Mouse (Mus musculus): ENCODE measurements around the gene Car7. TPM values are rescaled to one million over a fixed set of nuclear protein-coding genes. Genes with fewer than 3 reads are reported as not detected.

The Car7 gene
- total and polyA plus RNA-seq, 3 experiments: 2.4 to 2.9 TPM; not detected in 1

DNA sequence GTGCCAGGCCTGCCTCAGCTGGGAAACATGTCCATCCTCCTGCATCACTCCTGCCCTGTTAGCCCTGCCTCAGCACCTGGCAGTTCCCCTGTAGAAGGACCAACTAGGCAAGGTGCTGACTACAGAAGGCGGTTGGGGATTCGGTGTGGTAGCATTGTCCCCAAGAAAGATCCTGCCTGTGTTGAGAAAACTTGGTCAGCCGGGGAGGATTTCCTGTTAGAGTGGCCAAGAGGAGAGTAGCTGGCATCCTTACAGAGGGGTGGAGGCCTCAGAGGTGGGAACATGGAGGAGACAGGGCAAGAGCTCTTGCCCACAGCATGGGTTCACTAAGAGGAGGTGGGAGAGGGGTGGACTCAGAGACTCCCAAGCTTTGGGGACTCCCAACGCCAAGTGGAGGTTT is 20.7 kb downstream of the Car7 start:
- Histone ChIP-seq H3K4me1 (ENCODE audit: control insufficient read depth in 1 of 2, insufficient read depth in 2 of 2, low read length in 2 of 2) (no peaks in the 10 kb centered on the region), H3K27ac (ENCODE audit: control insufficient read depth, low read depth, low read length) (no peak overlapping the region), H3K4me3 (ENCODE audit: control insufficient read depth in 1 of 2, insufficient read depth in 1 of 2, low read depth in 2 of 2, low read length in 2 of 2) (no peak overlapping the region), H3K9me3 (replicated peaks; ENCODE audit: insufficient read depth, low read length) (no peaks in the 10 kb centered on the region), H3K27me3 (ENCODE audit: control insufficient read depth in 1 of 2, insufficient read depth in 2 of 2, low read length in 2 of 2) (no peaks in the 10 kb centered on the region; a peak in 3 of 4 replicates), H3K9ac (ENCODE audit: control insufficient read depth, low read depth, low read length, poor library complexity, severe bottlenecking) (no peak overlapping the region), H3K36me3 (ENCODE audit: control insufficient read depth in 1 of 2, insufficient read depth in 2 of 2, low read length in 2 of 2) (no peaks in the 10 kb centered on the region), H3K79me2 (ENCODE audit: control insufficient read depth, insufficient read depth, low read length, poor library complexity) (no peaks in the 10 kb centered on the region)
- no peak for TF ChIP-seq GATA1 (IDR thresholded peaks at IDR 0.05; ENCODE audit: low read depth, low read length)
- TF ChIP-seq ZMIZ1 (IDR thresholded peaks at IDR 0.05; ENCODE audit: low read depth, low read length): no peak
- no peak for TF ChIP-seq EP300 (IDR thresholded peaks at IDR 0.05; ENCODE audit: low read depth in 1 of 2, low read length in 2 of 2)
- no peak for DNase-seq (ENCODE audit: low read depth, low spot score)

DNA sequence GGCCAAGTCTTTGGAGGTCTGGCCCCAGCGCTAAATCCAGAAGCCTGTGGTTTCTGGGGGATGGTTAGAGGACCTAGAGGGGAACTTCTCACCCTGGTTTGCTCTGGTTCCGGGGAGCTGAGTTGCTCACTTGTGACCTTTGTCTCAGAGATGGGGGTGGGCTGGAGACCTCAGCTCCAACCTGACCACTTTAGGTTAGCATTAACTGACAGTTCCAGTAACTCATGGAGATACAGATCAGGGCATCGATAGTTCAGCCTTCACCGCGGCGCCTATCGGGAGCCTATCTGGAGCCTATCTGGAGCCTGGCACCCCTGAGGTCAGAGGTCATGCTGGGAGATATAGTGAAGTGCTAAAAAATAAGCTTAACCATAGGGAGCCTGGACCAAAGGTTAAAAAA is 22.7 kb downstream of the Car7 start:
- no peaks in the 10 kb centered on the region for H3K4me1 ChIP-seq (ENCODE audit: control insufficient read depth in 1 of 2, insufficient read depth in 2 of 2, low read length in 2 of 2)
- H3K9ac ChIP-seq (ENCODE audit: control insufficient read depth, low read depth, low read length, poor library complexity, severe bottlenecking): no peak overlapping the region
- H3K4me3 ChIP-seq (ENCODE audit: control insufficient read depth in 1 of 2, insufficient read depth in 1 of 2, low read depth in 2 of 2, low read length in 2 of 2): no peak overlapping the region
- no peaks in the 10 kb centered on the region; a peak in 3 of 4 replicates for H3K27me3 ChIP-seq (ENCODE audit: control insufficient read depth in 1 of 2, insufficient read depth in 2 of 2, low read length in 2 of 2)
- no peaks in the 10 kb centered on the region for H3K36me3 ChIP-seq (ENCODE audit: control insufficient read depth in 1 of 2, insufficient read depth in 2 of 2, low read length in 2 of 2)
- TF ChIP-seq ZKSCAN1 (IDR thresholded peaks at IDR 0.05; ENCODE audit: low read depth, low read length): no peak
- TF ChIP-seq ZNF384 (IDR thresholded peaks at IDR 0.05; ENCODE audit: low read depth, low read length): 0 out of 2 replicates have a peak, but pooled peaks have one; percentile 3
- no peak overlapping the region for H3K27ac ChIP-seq (ENCODE audit: control insufficient read depth, low read depth, low read length)
- H3K79me2 ChIP-seq (ENCODE audit: control insufficient read depth, insufficient read depth, low read length, poor library complexity): no peaks in the 10 kb centered on the region
- H3K9me3 ChIP-seq (replicated peaks; ENCODE audit: insufficient read depth, low read length): no peaks in the 10 kb centered on the region
- no peak for DNase-seq (ENCODE audit: low read depth, low spot score)

DNA sequence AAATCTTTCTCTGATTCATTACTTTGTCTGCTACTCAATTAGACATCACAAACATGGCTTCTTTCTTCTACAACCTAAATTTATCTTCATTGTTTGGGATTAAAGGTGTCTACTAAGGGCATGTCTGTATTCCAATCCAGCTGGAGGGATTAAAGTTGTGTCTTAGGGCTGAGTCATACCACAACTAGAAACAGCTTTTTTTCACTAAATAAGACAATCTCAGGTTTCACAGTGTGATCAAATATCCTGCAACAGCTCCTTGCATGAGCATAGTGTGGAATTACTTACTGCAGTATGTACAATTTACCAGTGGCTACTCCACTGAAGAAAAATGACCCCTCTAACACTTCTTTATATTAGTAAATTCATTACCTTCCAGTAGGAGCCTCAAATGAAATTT is 26.2 kb downstream of the Car7 start:
- no peak for TF ChIP-seq MYB (IDR thresholded peaks at IDR 0.05; ENCODE audit: low read depth, low read length)
- TF ChIP-seq MEF2A (IDR thresholded peaks at IDR 0.05; ENCODE audit: extremely low read depth, insufficient replicate concordance, low read depth, low read length, poor library complexity, severe bottlenecking): no peak
- no peak for TF ChIP-seq USF1 (IDR thresholded peaks at IDR 0.05; ENCODE audit: low read depth, low read length)
- no peak for TF ChIP-seq GATA1 (IDR thresholded peaks at IDR 0.05; ENCODE audit: low read depth, low read length)
- no peak for TF ChIP-seq POLR2AphosphoS5 (IDR thresholded peaks at IDR 0.05; ENCODE audit: borderline replicate concordance, low read depth, low read length)
- no peak for TF ChIP-seq SIN3A (IDR thresholded peaks at IDR 0.05; ENCODE audit: low read length)
- TF ChIP-seq TAL1 (IDR thresholded peaks at IDR 0.05; ENCODE audit: low read length): no peak
- no peak for TF ChIP-seq USF2 (IDR thresholded peaks at IDR 0.05; ENCODE audit: borderline replicate concordance in 1 of 2, insufficient read depth in 1 of 2, low read depth in 1 of 2, low read length in 2 of 2)
- TF ChIP-seq BHLHE40 (IDR thresholded peaks at IDR 0.05; ENCODE audit: borderline replicate concordance, low read depth, low read length): no peak
- TF ChIP-seq MXI1 (IDR thresholded peaks at IDR 0.05; ENCODE audit: low read depth, low read length): no peak
- TF ChIP-seq SMC3 (IDR thresholded peaks at IDR 0.05; ENCODE audit: low read depth, low read length): no peak
- TF ChIP-seq CHD1 (IDR thresholded peaks at IDR 0.05; ENCODE audit: low read depth, low read length): no peak
- no peak for TF ChIP-seq MAFK (IDR thresholded peaks at IDR 0.05; ENCODE audit: borderline replicate concordance, low read depth, low read length)
- no peak for TF ChIP-seq KAT2A (conservative IDR thresholded peaks at IDR 0.05; ENCODE audit: low read depth, low read length)
- no peaks in the 10 kb centered on the region; a peak in 1 of 4 replicates for H3K27me3 ChIP-seq (ENCODE audit: control insufficient read depth in 1 of 2, insufficient read depth in 2 of 2, low read length in 2 of 2)
- peaks cover 0 to 2% of the 10 kb centered on the region in 2 experiments; a peak in 2 of 4 replicates for H3K36me3 ChIP-seq (ENCODE audit: control insufficient read depth in 1 of 2, insufficient read depth in 2 of 2, low read length in 2 of 2)
- no peaks in the 10 kb centered on the region for H3K9me3 ChIP-seq (replicated peaks; ENCODE audit: insufficient read depth, low read length)
- no peak overlapping the region for H3K27ac ChIP-seq (ENCODE audit: control insufficient read depth, low read depth, low read length)
- no peak for DNase-seq (ENCODE audit: low read depth, low spot score)
- H3K79me2 ChIP-seq (ENCODE audit: control insufficient read depth, insufficient read depth, low read length, poor library complexity): no peaks in the 10 kb centered on the region
- H3K9ac ChIP-seq (ENCODE audit: control insufficient read depth, low read depth, low read length, poor library complexity, severe bottlenecking): no peak overlapping the region
- H3K4me3 ChIP-seq (ENCODE audit: control insufficient read depth in 1 of 2, insufficient read depth in 1 of 2, low read depth in 2 of 2, low read length in 2 of 2): no peak overlapping the region
- H3K4me1 ChIP-seq (ENCODE audit: control insufficient read depth in 1 of 2, insufficient read depth in 2 of 2, low read length in 2 of 2): 0 out of 4 replicates have a peak, but pooled peaks cover 0 to 6% of the 10 kb centered on the region in 2 experiments

Data from MEL (cell line).